Mouse (Mus musculus) embryo, embryonic 9.5 days (tissue): ENCODE measurements around the gene Timm13.
A peak's percentile ranks its signal among the peaks of the same experiment; 100 is the strongest.

ENCODE experiments used
- DNase-seq: peaks from one replicate; pipeline ENCODE4 v3.0.0-alpha.2; 2017; ENCODE audit errors: extremely low spot score

The Timm13 gene

DNA sequence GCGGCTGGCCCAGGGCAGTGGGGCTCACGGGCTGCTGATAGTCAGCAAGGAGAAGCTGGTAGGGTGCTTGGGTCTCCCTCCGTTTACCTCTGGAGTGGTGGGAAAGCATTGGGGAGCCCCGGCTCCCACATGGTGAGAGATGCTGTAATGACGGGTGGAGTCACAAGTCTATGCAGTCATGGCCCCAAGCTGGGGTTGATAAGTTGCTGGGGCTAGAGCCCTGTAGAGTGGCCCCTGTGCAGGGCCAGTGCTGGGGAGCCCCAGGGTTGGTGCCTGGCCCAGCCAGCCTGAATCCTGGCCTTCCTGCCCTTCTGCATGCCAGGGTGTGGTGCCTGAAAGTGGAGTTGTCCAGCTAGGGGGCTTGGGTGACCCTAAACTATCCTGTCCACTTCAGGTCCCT, 38.5 kb downstream of the Timm13 start:
- DNase-seq, result no peak

DNA sequence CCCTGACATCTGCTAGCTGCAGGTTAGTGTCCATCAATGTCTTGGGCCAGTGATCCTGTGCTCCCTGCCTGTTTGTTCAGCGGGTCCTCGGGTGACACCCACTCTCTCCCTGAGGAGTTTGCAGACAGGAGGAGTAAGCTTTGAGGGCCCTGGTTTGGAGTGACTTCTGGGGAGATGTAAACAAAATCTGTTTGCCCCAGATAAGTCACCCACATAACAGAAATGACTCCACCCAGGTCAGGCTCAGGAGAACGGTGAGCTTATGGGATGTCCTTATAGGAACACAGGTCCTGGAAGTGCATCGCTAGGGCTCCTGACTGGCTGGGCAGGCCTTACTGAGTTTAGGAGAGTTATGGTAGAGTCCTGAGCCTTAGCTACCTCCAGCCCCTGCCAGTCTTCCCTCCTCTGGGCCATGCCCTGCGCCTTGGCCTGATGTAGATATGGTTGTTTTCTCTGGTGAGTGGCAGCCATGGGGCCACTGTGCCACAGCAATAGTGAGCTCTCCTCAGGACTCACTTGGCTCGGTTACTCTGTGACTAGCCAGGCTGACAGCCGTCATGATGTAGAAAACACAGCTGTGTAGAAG, 42.3 kb downstream of the Timm13 start:
- DNase-seq, result no peak

DNA sequence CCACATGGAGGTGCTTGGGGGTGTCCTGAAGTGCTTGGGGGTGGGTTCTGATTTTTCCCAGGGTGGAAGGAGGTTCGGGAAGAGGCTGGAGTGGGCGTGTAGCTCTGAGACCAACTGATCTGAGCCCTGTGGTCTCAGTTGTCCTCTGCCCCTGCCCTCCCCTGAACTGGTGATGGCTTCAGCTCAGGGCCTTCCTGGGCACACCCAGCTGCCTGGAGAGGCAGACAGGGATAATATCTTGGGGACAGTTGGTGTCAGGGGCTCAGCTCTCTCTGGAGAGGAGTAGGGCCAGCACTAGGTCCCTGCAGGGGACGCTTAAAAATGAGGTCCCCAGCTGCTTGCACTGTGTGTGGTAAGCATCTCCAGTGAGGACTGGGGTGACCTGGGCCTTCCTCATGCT, 42.9 kb downstream of the Timm13 start:
- DNase-seq, result no peak

DNA sequence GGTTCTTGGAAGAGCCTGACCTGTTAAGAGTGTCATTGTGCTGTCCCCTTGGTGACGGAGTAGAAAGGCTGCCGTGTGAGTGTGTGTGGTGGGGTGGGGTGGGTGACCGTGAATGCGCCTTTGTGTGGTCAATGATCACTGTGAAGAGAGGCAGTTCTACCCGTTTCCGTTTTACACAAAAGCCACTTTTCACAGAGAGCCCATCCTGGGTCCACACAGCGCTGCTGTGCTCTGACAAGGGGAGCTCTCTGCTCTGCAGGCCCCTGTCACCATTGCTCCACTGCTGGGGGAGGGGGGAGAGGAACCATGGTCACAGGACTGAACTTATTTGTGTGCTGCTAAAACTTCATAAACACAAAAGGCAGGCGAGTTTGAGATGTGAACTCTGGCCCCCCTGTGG, 43.4 kb downstream of the Timm13 start:
- no peak for DNase-seq

DNA sequence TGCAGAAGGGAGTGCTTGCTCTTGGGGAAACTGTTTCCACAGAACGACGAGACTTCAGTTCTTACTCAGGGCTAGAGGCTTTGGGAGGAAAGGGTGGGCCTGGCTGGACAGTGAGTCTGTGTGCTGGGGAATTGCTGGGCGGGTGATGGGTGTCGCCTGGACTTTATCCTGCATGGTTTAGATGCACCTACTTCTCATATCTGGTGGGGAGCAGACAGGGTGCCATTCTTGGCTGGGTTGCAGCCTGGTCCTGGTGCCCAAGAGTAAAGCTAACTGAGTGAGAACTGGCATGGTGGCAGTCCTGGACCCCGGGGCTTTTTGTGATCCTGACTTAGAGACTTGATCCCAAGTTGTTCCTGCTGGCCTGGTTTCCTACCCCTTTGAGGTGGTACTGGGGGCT, 43.9 kb downstream of the Timm13 start:
- DNase-seq, result no peak

DNA sequence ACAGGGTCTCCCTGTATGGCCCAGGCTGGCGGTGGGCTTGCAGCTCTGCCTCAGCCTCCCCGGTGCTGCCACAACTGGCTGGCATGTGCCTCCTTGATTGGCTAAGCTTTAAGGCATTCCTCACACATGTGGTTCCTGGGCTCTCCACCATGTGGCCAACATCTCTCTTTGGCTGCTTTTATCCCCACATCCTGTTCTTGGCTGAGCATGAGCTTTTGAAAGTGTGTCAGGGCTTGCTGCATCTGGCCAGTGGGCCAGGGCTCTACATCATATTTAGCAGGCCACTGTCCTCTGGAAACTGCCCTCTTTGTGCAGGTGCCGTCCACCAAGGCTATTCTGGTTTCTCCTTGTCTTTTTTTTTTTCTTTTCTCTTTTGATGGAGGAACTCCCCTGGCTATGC, 44.5 kb downstream of the Timm13 start:
- no peak for DNase-seq

DNA sequence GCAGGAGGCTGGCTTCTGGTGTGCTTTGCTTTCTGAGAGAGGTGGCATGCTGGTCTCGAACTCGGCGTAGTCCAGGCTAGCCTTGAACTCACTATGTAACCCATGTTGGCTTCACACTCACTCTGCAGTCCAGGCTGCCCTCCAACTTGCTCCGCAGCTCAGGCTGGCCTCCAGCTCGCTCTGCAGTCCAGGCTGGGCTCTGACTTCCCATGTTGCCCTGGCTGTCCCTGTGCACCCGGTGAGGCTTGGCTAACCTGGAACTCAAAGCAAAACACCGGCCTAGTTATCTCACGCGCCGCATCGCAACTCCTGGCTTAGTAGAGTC, 45.1 kb downstream of the Timm13 start:
- peak; percentile 16 for DNase-seq

DNA sequence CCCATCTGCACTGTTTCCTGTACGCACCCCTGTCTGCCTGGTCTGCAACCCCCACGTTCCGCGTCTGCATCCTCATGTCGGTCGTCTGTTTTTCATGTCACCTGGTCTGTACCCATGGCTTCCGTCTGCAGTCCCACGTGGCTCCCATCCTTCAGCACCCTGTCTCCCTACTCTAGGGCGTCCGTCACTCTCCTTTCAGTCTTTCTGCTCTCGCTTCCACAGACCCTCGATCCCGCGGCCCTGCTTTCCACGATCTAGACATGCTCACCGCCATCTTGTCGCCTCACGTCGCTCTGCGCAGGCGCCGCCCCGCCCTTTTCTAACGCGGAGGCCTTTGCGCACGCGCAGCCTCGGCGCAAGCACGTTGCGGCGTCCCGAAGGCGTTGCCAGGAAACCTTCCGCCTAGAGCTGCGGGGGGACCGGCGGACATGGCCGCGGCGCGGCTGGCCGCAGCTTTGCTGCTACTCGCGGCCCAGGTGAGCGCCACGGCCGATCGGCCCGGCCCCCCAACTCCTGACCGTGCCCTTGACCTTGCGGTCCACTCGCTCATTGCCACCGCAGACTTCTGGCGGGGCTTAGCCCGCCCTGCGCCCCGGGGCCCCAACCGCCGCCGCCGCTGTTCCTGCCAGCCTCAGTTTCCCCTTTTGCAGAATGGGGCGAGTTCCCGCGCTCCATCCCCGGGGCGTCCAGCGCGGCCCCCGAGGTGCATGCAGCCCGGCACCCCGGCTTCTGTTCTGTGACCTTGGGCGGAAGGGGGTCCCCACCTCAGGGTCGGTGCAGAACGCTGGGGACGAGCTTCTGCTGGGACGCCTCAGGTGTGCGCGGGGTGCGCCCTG, 45.6 kb downstream of the Timm13 start, which contains the start of the genes Lsm7 and Sppl2b:
Gene Lsm7, minus strand, starts transcription at position 297 of the 836 bp plus-strand sequence.
Gene Sppl2b, plus strand, starts transcription at position 363 of the 836 bp plus-strand sequence.
- peak; percentile 97 for DNase-seq
